Mouse (Mus musculus): ENCODE measurements around the gene Nrcam.

Nrcam gene

GRCm38 (mm10) chr12:44437046-44437827, 108.6 kb downstream of the Nrcam start:
- DNase-seq (ENCODE audit: low spot score in 2 of 2) = no peak

- no peak for DNase-seq (ENCODE audit: low spot score in 2 of 2)
Measured at GRCm38 (mm10) chr12:44438884-44439283, 110.2 kb downstream of the Nrcam start.

GRCm38 (mm10) chr12:44440230-44440629, 111.5 kb downstream of the Nrcam start:
- DNase-seq (ENCODE audit: low spot score in 2 of 2) = no peak

GRCm38 (mm10) chr12:44450930-44451329, 122.2 kb downstream of the Nrcam start:
- DNase-seq (ENCODE audit: low spot score in 2 of 2) = no peak

- no peak for DNase-seq (ENCODE audit: low spot score in 2 of 2)
Measured at GRCm38 (mm10) chr12:44451742-44452141, 123.1 kb downstream of the Nrcam start.

GRCm38 (mm10) chr12:44453791-44454190, 125.1 kb downstream of the Nrcam start:
- no peak for DNase-seq (ENCODE audit: low spot score in 2 of 2)

GRCm38 (mm10) chr12:44457961-44458360, 129.3 kb downstream of the Nrcam start:
- no peak for DNase-seq (ENCODE audit: low spot score in 2 of 2)

GRCm38 (mm10) chr12:44462436-44462835, 133.8 kb downstream of the Nrcam start:
- no peak for DNase-seq (ENCODE audit: low spot score in 2 of 2)

GRCm38 (mm10) chr12:44462976-44463375, 134.3 kb downstream of the Nrcam start:
- DNase-seq (ENCODE audit: low spot score in 2 of 2) = no peak

GRCm38 (mm10) chr12:44471073-44471472, 142.4 kb downstream of the Nrcam start:
- DNase-seq (ENCODE audit: low spot score in 2 of 2) = no peak

- no peak for DNase-seq (ENCODE audit: low spot score in 2 of 2)
Measured at GRCm38 (mm10) chr12:44475355-44475754, 146.7 kb downstream of the Nrcam start.

- no peak for DNase-seq (ENCODE audit: low spot score in 2 of 2)
Measured at GRCm38 (mm10) chr12:44479260-44480030, 150.8 kb downstream of the Nrcam start.

- no peak for DNase-seq (ENCODE audit: low spot score in 2 of 2)
Measured at GRCm38 (mm10) chr12:44480031-44480419, 151.3 kb downstream of the Nrcam start.

GRCm38 (mm10) chr12:44481415-44481814, 152.7 kb downstream of the Nrcam start:
- DNase-seq (ENCODE audit: low spot score in 2 of 2) = no peak

GRCm38 (mm10) chr12:44492759-44493479, 164.2 kb downstream of the Nrcam start:
- DNase-seq (ENCODE audit: low spot score in 2 of 2) = no peak

- DNase-seq (ENCODE audit: low spot score in 2 of 2) = no peak
Measured at GRCm38 (mm10) chr12:44497762-44498161, 169.1 kb downstream of the Nrcam start.

- DNase-seq (ENCODE audit: low spot score in 2 of 2) = no peak
Measured at GRCm38 (mm10) chr12:44498872-44499271, 170.2 kb downstream of the Nrcam start.

- no peak for DNase-seq (ENCODE audit: low spot score in 2 of 2)
Measured at GRCm38 (mm10) chr12:44501807-44502487, 173.3 kb downstream of the Nrcam start.

- DNase-seq (ENCODE audit: low spot score in 2 of 2) = no peak
Measured at GRCm38 (mm10) chr12:44503737-44504136, 175.1 kb downstream of the Nrcam start.

- DNase-seq (ENCODE audit: low spot score in 2 of 2) = no peak
Measured at GRCm38 (mm10) chr12:44508635-44509034, 179.9 kb downstream of the Nrcam start.

GRCm38 (mm10) chr12:44509406-44510104, 180.9 kb downstream of the Nrcam start:
- DNase-seq (ENCODE audit: low spot score in 2 of 2) = no peak

Measured in frontal cortex, postnatal 14 days (tissue).